Mouse (Mus musculus): ENCODE results near the gene Pcgf6. TPM values are rescaled to one million over a fixed set of nuclear protein-coding genes. Genes with fewer than 3 reads are reported as not detected.

Gene Pcgf6
- 1 to 10 TPM; 3.4 to 4.1 TPM for total RNA-seq (2021)
- long read RNA-seq, experiment 1, partial matches to known transcripts: 1 of 3 reads
- long read RNA-seq, experiment 1, other reads (novel, unspliced or antisense): 2 of 3 reads
- long read RNA-seq, experiment 2, transcript Pcgf6-201 (10 exons, 2,159 nt): major isoform, 9 of 11 reads
- long read RNA-seq, experiment 2, partial matches to known transcripts: 0 of 11 reads
- long read RNA-seq, experiment 2, other reads (novel, unspliced or antisense): 2 of 11 reads

GRCm38 (mm10) chr19:47050271-47051032 is at the start of gene Pcgf6:
Gene Pcgf6 (minus strand): TSS chr19:47050906.
- peak; percentile 63 for DNase-seq

- DNase-seq: peak; percentile 95
These were observed 39.9 kb upstream of the Pcgf6 start, which contains the start of the genes Usmg5 and Pdcd11 for GRCm38 (mm10) chr19:47090550-47091156. Gene Usmg5 (minus strand): TSS chr19:47090647. Gene Pdcd11 (plus strand): TSS chr19:47090768.

GRCm38 (mm10) chr19:47089718-47090525 is 39.2 kb upstream of the Pcgf6 start:
- no peak for DNase-seq

- no peak for DNase-seq
These were observed 37.5 kb upstream of the Pcgf6 start for GRCm38 (mm10) chr19:47088226-47088625.

GRCm38 (mm10) chr19:47067924-47068611 is 17.4 kb upstream of the Pcgf6 start:
- DNase-seq: peak; percentile 85

GRCm38 (mm10) chr19:47067096-47067882 is 16.6 kb upstream of the Pcgf6 start, which contains the start of gene Taf5:
Gene Taf5 (plus strand): TSS chr19:47067746.
- peak; percentile 95 for DNase-seq

- DNase-seq: no peak
These were observed 15.2 kb upstream of the Pcgf6 start for GRCm38 (mm10) chr19:47065860-47066259.

- DNase-seq: no peak
These were observed 7.0 kb upstream of the Pcgf6 start for GRCm38 (mm10) chr19:47057684-47058083.

- no peak for DNase-seq
These were observed 2.8 kb upstream of the Pcgf6 start for GRCm38 (mm10) chr19:47053471-47053870.

GRCm38 (mm10) chr19:47052927-47053326 is 2.2 kb upstream of the Pcgf6 start:
- no peak for DNase-seq

GRCm38 (mm10) chr19:47049840-47050239 is 866 bp downstream of the Pcgf6 start:
- no peak for DNase-seq

GRCm38 (mm10) chr19:47049061-47049460 is 1.6 kb downstream of the Pcgf6 start:
- DNase-seq: no peak

GRCm38 (mm10) chr19:47047236-47047833 is 3.4 kb downstream of the Pcgf6 start:
- no peak for DNase-seq

GRCm38 (mm10) chr19:47046343-47046742 is 4.4 kb downstream of the Pcgf6 start:
- no peak for DNase-seq

GRCm38 (mm10) chr19:47043608-47044007 is 7.1 kb downstream of the Pcgf6 start:
- no peak for DNase-seq

GRCm38 (mm10) chr19:47040720-47041473 is 9.8 kb downstream of the Pcgf6 start:
- no peak for DNase-seq

GRCm38 (mm10) chr19:47036596-47036995 is 14.1 kb downstream of the Pcgf6 start:
- no peak for DNase-seq

GRCm38 (mm10) chr19:47034916-47035315 is 15.8 kb downstream of the Pcgf6 start:
- no peak for DNase-seq

GRCm38 (mm10) chr19:47031770-47032169 is 18.9 kb downstream of the Pcgf6 start:
- DNase-seq: no peak
